Mouse (Mus musculus): ENCODE results near the gene Gm5105.

Gene Gm5105

DNA sequence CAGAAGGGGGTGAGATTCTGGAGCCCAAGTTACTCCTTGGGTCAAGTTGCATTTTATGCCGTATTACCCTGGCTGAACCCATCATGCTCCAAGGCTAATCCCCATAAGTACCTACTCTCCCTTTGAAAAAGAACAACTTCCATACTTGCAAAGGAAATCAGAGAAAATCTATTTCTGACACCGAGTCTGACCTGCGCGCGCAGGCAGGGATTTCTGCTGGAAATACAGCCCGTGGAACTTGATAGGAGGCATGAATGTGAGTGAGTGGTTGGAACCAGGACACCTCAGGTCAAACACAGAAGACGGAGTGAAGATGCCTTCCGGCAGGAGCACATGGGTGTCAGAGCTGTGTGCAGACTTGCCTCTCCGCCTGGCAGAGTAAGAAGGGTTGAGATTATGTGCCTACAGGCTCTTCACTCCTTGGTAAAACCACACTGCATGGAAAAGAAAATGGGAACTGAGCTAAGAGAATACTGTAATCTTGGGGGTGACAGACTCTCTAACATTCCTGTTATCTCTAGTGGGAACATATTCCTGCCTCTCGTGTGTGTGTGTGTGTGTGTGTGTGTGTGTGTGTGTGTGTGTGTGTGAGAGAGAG lies 4.4 kb upstream of the Gm5105 start:
- in situ Hi-C loops (cut with MboI; ENCODE audit: low pct_unique_long_range_greater_than_20kb in 1 of 2, low sequenced_read_pairs in 2 of 2, unreplicated experiment in 1 of 2), result no loop called here

DNA sequence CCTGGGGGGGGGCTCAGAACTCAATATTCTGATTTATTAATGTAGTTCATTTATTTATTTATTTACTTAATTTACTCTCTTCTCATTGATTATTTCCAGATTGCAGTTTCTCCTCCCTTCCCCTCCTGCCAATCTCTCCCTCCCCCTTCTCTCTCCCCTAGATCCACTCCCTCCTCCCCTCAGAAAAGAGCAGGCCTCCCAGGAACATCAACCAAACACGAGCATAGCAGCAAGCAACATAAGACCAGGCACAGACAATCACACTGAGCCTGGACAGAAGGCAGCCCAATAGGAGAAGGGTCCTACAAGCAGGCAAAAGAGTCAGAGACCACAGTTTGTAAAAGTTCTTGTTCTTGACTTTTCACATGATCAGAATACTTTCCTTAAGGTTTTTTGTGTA lies 3.8 kb upstream of the Gm5105 start:
- in situ Hi-C loops (cut with MboI; ENCODE audit: low pct_unique_long_range_greater_than_20kb in 1 of 2, low sequenced_read_pairs in 2 of 2, unreplicated experiment in 1 of 2), result no loop called here

DNA sequence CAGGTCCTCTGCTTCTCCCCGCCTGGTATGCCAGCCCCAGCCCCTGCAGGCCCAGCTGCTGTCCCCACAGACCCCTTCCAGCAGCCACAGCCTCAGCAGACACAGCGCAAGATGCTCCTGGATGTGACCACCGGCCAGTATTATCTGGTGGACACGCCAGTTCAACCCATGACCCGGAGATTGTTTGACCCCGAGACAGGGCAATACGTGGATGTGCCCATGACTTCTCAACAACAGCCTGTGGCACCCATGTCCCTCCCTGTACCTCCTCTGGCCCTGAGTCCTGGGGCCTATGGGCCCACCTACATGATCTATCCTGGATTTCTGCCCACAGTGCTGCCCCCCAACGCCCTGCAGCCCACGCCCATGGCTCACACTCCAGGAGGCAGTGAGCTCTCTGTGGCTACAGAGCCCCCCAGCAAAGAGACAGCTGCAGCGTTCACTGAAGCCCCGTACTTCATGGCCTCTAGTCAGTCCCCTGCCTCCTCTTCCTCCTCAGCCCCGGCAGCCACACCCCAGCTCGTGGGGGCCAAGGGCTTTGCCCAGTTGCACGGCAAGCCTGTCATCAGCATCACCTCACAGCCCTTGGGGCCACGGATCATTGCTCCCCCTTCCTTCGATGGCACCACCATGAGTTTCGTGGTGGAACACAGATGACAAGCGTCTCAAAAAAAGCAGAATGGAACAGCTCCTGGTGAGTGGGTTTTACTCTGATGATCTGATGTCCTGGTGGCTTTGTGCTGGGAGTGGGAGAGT lies 2.7 kb upstream of the Gm5105 start:
- in situ Hi-C loops (cut with MboI; ENCODE audit: low pct_unique_long_range_greater_than_20kb in 1 of 2, low sequenced_read_pairs in 2 of 2, unreplicated experiment in 1 of 2), result no loop called here

DNA sequence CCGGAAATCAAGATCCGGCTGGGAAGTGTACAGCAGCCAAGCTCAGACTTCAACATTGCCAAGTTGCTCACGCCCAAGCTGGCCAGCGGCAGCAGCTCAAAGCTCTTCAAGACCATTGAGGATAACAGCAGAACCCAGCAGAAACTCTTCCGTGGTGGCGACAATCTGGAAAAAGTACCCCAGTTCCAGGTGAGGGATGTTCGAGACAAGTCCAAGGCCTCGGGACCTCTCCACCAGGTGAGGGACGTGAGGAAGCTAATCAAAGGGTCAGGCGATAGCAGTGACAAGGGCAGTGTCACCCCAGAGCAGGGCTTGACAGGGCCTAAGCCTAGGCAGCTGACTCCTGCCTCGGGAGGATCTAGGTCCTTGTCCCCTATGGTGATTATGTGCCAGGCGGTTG lies 915 bp upstream of the Gm5105 start:
- in situ Hi-C loops (cut with MboI; ENCODE audit: low pct_unique_long_range_greater_than_20kb in 1 of 2, low sequenced_read_pairs in 2 of 2, unreplicated experiment in 1 of 2), result no loop called here

DNA sequence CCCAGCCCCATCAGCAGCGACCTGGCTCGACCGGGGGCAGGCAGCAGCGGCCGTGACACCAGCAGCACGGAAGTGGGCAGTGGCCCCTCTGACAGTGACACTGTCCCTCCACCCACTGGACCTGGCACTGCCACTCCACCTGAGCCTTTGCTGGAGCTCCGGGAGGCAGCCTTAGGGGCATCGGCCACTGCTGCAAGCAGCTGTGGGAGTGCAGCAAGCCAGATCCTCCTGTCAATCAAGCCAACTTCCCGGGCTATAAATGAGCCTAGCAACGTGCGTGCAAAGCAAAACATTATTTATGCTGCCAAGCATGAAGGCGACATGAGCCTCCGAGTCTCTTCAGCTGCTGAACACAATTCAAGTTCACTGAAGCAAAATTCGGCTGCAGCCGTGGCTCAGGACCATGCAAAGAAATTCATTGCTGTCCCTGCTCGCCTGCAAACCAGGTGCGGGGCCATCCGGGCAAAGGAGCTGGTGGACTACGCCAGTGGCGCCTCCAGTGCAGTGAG lies 786 bp downstream of the Gm5105 start:
- in situ Hi-C loops (cut with MboI; ENCODE audit: low pct_unique_long_range_greater_than_20kb in 1 of 2, low sequenced_read_pairs in 2 of 2, unreplicated experiment in 1 of 2), result no loop called here

DNA sequence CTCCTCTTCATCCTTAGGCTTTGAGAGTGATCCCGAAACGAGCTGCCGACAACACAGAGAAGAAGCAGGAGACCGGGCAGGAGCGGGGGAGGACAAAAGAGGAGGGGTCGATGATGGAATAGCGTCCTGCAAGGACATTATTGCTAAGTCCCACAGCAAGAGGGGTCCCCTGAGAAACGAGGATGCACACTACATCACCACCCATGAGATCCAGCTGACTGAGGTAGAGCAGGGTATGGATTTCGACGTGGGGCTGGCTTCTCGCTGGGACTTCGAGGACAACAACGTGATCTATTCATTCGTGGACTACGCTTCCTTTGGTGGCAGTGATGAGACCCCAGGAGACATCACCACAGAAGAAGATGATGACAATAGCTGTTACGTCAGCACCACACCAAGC lies 1.3 kb downstream of the Gm5105 start:
- in situ Hi-C loops (cut with MboI; ENCODE audit: low pct_unique_long_range_greater_than_20kb in 1 of 2, low sequenced_read_pairs in 2 of 2, unreplicated experiment in 1 of 2), result no loop called here

DNA sequence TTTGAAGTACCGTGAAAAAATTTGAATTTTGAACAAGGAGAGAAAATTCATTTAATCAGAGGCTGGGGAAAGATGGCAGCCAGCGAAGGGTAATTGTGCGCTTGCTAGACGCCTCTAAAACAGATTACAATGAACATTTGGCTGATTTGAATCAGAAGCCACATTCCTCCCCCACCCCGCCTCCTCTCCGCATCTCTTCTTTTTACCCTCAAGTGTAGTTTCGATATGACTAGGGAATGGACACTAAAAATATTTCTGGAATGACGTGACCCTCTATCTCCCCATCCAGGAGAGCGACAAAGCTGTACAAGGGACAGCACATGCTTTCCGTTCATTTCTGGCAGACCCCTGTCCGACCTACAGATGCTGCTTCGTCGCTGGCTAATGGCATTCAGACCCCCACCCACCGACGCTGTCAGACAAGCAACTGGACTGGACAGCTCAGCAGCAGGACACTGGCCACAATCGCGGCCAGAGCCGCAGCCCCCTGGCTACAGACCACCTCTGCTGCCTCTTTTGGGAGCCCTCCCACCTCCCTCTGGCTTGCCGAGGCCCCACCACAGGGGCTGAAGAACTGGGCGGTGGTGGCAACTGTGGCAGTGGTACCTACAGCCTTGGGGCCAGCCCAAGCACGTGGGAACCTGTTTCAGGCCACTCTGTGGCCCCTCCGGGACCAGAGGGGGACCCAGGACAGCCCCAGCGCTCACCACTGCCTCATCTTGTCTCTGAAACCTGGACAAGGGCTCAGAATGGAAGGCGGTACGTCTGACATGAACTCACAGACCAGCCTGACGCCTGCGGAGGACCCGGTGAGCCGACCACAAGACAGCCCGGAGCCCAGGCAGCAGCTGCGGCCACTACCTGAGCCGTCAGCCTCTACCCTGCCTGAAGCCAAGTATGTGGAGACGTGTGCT lies 2.2 kb downstream of the Gm5105 start, which contains the start of gene 1110002E22Rik:
Gene 1110002E22Rik, plus strand, starts transcription at position 321 of the 914 bp plus-strand sequence.
- in situ Hi-C loops (cut with MboI; ENCODE audit: low pct_unique_long_range_greater_than_20kb in 1 of 2, low sequenced_read_pairs in 2 of 2, unreplicated experiment in 1 of 2), result no loop called here

DNA sequence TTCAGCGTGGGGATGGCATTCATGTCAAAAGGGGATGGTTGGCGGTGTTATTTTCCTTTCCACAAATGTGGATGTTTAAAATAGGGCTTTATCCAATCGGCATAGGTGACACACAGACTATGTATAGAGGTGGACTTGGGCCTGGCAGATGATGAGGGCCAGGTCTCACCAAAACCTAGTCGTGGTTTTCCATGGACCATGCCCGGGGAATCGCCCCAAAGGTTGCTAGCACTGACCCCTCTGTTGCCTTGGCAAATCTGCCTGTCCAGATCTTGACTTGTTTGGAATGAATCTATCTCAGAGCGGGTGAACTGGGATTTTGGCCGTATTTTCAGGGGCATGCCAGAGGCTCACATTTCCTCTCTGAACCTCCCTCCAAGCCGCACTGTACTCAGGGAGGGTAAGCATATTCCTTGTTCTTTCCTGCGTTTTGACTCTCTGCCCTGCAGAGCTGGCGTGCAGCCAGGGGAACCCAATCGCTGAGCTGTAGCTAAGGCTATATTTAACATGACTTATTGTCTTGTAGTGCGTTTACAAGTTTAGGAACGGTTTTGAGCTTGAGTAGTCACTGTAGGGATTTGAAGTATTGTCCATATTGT lies 3.4 kb downstream of the Gm5105 start:
- in situ Hi-C loops (cut with MboI; ENCODE audit: low pct_unique_long_range_greater_than_20kb in 1 of 2, low sequenced_read_pairs in 2 of 2, unreplicated experiment in 1 of 2), result no loop called here

DNA sequence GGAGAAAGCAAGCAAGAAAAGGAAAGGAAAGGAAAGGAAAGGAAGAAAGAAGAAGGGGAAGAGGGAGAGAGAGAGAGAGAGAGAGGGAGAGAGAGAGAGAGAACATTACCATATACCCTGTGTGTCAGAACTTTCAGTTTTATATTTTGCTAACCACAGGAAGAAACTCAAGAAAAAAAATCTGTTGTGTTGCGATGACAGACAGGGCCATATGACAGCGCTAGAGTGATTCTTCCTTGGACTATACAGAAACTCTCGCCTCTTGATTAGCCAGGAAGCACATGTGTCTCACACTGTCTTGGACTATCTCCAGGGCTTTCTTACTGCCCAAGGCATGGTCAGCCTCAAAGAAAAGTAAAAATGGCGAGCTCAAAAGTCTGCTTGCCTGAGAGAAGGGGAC lies 4.5 kb downstream of the Gm5105 start:
- in situ Hi-C loops (cut with MboI; ENCODE audit: low pct_unique_long_range_greater_than_20kb in 1 of 2, low sequenced_read_pairs in 2 of 2, unreplicated experiment in 1 of 2), result no loop called here

DNA sequence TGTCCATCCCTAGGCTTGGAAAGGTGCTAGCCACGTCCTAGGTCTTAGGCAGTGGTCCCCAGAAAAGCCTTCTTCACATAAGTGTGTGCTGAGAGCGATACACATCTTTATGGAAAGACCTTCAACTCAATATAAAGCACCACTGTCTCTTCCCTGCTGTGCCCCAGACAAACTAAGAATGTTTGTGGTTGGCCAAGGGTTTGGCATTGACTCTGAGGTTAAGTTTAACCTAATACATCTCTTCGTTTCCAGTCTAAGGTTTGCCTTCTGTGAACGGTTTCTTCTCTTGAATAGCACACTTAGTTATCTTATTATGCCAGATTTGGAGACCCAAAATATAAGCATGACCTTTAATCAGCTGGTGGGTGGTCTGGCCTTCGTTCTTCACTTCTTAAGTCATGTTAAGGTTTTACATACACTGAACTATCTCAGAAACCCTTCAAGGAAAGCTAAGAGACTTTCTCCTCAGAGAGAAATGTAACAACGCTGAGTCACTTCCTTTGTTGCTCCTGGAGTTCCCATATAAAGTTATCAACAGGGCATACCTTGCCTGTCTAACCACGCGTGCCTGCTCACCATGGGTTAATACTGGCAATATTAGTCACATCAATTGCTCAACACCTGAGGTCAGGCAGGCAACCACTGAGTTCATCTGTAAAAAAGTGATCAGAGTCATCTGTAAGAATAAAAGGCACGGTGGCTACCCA lies 5.8 kb downstream of the Gm5105 start:
- in situ Hi-C loops (cut with MboI; ENCODE audit: low pct_unique_long_range_greater_than_20kb in 1 of 2, low sequenced_read_pairs in 2 of 2, unreplicated experiment in 1 of 2), result no loop called here

DNA sequence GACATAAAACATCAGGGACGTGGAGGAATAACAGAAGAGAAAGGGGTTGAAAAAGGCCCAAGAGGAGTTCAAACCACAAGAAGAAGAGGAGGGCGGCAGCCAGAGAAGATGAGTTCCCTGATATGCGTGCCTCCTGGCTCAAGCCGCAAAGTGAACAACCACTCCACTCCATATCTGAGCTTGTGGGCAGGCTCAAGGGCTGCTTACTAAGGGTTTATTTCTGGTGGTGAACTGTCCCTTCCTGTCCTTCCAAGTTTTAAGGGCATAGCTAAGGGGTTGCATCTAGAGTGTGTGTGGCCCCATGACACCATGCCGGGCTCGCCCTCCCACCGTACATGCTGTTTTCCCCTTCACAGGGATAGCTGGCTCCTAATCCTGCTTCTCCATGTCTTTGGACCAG lies 6.8 kb downstream of the Gm5105 start:
- in situ Hi-C loops (cut with MboI; ENCODE audit: low pct_unique_long_range_greater_than_20kb in 1 of 2, low sequenced_read_pairs in 2 of 2, unreplicated experiment in 1 of 2), result no loop called here

DNA sequence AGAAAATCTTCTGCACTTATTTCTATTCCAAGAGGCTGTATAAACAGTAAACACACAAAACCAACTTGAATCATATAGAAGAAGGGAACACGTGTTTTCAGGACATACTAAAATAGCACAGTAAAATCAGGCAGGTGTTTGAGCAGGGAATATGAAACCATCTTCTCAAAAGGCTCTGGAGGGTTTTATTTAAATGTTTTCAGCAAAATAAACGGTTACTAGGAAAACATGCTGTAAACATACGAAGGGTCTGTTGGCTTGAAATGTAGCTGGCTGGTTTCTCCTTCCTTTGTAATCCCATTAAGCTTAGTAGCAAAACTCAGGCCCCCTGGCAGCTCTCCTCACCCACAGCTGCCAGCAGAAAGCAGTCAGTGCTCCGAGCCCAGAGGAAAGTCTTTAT lies 9.0 kb downstream of the Gm5105 start:
- in situ Hi-C loops (cut with MboI; ENCODE audit: low pct_unique_long_range_greater_than_20kb in 1 of 2, low sequenced_read_pairs in 2 of 2, unreplicated experiment in 1 of 2), result no loop called here

DNA sequence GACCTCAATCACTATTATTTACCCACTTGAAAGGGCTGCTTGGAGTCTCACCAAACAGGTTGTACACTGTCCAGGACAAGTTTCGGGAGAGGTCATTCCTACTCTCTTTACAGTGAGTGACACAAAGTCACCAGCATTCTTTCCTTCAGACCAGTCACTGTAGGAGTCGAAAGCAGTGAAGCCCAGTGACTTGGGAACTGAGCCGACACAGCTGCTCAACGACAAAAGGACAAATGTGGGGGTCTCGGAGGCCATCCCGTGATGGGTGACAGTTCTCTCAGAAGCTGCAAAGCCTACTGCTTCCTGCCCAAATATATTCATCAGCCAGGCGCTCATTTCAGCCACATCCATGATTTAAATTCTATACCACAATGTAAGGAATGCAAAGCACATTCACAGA lies 10.2 kb downstream of the Gm5105 start:
- in situ Hi-C loops (cut with MboI; ENCODE audit: low pct_unique_long_range_greater_than_20kb in 1 of 2, low sequenced_read_pairs in 2 of 2, unreplicated experiment in 1 of 2), result no loop called here

DNA sequence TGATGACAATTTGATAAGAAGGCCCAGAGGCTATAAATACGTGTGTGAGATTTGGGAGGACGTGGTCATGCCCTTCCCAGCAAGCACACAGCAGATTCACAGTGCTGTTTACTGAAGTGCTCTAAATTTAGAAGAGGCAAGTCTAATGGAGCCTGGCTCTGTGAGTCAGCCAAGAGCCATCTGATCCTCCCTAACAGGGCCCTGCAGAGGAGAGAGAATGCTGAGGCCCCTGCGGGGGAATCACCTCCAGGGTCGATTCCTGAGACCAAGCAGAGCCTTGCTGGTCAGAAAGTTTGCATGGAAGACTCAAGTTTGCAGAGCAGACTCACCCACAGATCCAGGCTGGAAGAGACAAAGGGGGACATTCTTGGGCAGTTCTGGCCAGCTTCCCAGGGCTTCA lies 13.2 kb downstream of the Gm5105 start:
- in situ Hi-C loops (cut with MboI; ENCODE audit: low pct_unique_long_range_greater_than_20kb in 1 of 2, low sequenced_read_pairs in 2 of 2, unreplicated experiment in 1 of 2), result no loop called here

DNA sequence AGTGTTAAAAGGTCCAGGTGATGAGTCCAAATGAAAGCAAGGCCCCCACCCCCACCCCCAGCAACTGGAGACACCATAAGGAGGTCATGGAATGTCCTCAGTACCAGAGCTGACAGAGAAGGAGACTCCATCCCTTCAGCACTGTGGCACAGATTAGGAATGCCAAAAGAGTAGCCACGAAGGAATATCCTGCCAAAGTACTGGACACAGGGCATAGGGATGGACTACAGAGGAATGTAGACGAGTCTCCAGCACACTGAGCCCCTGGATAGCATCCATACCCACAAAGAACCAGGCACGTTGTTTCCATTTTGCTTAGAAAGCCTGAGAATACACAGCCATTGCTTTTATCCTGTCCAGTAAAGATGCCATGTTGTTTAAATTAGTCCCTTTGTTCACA lies 15.8 kb downstream of the Gm5105 start:
- in situ Hi-C loops (cut with MboI; ENCODE audit: low pct_unique_long_range_greater_than_20kb in 1 of 2, low sequenced_read_pairs in 2 of 2, unreplicated experiment in 1 of 2), result no loop called here

DNA sequence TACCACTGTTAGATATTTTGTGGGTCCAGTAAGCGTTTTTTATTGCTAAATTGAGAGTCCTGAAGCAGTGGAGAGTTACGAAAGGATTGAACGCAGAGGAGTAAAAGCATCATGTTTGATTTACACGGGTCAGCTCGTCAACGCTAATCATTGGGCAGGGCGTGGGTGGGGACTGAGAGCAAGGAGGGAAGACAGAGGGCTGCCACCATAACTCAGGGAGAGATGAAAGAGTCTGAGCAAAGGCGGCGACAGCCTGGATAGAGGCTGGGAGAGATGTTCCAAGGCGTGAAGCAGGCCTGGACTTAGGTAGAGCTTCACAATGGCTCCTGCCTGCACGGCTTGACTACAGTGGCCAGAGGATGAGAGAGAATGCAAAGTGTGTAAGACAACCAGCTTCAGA lies 16.4 kb downstream of the Gm5105 start:
- in situ Hi-C loops (cut with MboI; ENCODE audit: low pct_unique_long_range_greater_than_20kb in 1 of 2, low sequenced_read_pairs in 2 of 2, unreplicated experiment in 1 of 2), result no loop called here

DNA sequence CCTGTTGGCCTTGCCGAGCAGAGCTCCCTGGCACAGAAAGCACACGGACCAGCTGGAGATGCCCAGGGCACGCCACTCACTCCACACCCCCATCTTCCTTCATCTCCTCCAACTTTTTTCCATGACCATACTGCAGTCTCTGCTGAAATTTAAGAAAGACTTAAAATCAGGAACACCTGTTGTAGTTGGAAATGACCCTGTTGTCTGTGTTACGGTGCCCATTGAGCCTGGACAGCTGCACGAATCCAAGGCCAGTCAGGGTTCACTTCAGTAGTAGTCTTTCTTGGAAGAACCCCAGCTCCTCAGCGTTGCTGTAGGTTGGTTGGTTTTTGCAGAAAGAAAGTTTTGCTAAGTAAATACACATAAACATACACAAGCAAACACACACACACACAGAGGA lies 17.6 kb downstream of the Gm5105 start:
- in situ Hi-C loops (cut with MboI; ENCODE audit: low pct_unique_long_range_greater_than_20kb in 1 of 2, low sequenced_read_pairs in 2 of 2, unreplicated experiment in 1 of 2), result no loop called here

DNA sequence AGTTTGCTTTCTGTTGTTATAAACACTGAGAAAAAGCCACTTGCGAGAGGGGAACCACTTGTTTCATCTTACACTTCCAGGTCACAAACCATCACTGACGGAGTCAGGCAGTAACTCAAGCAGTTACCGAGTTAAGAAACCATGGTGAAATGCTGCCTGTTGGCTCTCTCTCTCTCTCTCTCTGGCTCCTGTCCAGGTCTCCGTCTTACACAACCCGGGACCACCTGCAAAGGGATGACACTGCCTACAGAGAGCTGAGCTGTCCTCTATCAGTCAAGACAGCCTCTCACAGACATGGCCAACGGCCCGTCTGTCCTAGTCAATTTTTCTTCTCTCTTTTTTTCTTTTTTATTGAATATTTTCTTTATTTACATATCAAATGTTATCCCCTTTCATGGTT lies 23.9 kb downstream of the Gm5105 start:
- in situ Hi-C loops (cut with MboI; ENCODE audit: low pct_unique_long_range_greater_than_20kb in 1 of 2, low sequenced_read_pairs in 2 of 2, unreplicated experiment in 1 of 2), result no loop called here

Data from mouse embryonic stem cell (cell line).